Mouse (Mus musculus): ENCODE data around the gene Fgfr2.

The Fgfr2 gene

GRCm38 (mm10) chr7:132888052-132888451 lies 235.1 kb downstream of the Fgfr2 start:
- DNase-seq (ENCODE audit: low spot score), result no peak

GRCm38 (mm10) chr7:132887019-132887804 lies 235.9 kb downstream of the Fgfr2 start:
- no peak for DNase-seq (ENCODE audit: low spot score)

GRCm38 (mm10) chr7:132884031-132884430 lies 239.1 kb downstream of the Fgfr2 start:
- DNase-seq (ENCODE audit: low spot score), result peak; percentile 22

GRCm38 (mm10) chr7:132882343-132882742 lies 240.8 kb downstream of the Fgfr2 start:
- DNase-seq (ENCODE audit: low spot score), result no peak

GRCm38 (mm10) chr7:132880276-132880675 lies 242.9 kb downstream of the Fgfr2 start:
- DNase-seq (ENCODE audit: low spot score), result no peak

GRCm38 (mm10) chr7:132875391-132876086 lies 247.6 kb downstream of the Fgfr2 start:
- DNase-seq (ENCODE audit: low spot score), result no peak

- no peak for DNase-seq (ENCODE audit: low spot score)
Observed at GRCm38 (mm10) chr7:132873043-132873442, 250.1 kb downstream of the Fgfr2 start.

- no peak for DNase-seq (ENCODE audit: low spot score)
Observed at GRCm38 (mm10) chr7:132866316-132866715, 256.8 kb downstream of the Fgfr2 start.

GRCm38 (mm10) chr7:132859042-132859958 lies 263.9 kb downstream of the Fgfr2 start, which contains the start of gene Abraxas2:
Abraxas2 (plus strand) TSS chr7:132859225.
- peak; percentile 88 for DNase-seq (ENCODE audit: low spot score)

GRCm38 (mm10) chr7:132858043-132858608 lies 265.0 kb downstream of the Fgfr2 start:
- no peak for DNase-seq (ENCODE audit: low spot score)

GRCm38 (mm10) chr7:132856083-132856482 lies 267.1 kb downstream of the Fgfr2 start:
- DNase-seq (ENCODE audit: low spot score), result no peak

- DNase-seq (ENCODE audit: low spot score), result no peak
Observed at GRCm38 (mm10) chr7:132853946-132854345, 269.2 kb downstream of the Fgfr2 start.

- DNase-seq (ENCODE audit: low spot score), result no peak
Observed at GRCm38 (mm10) chr7:132853361-132853760, 269.8 kb downstream of the Fgfr2 start.

- peak; percentile 83 for DNase-seq (ENCODE audit: low spot score)
Observed at GRCm38 (mm10) chr7:132852173-132852844, 270.8 kb downstream of the Fgfr2 start, which contains the start of gene Eef1akmt2. Eef1akmt2 (minus strand) TSS chr7:132852673.

GRCm38 (mm10) chr7:132843152-132843551 lies 280.0 kb downstream of the Fgfr2 start:
- no peak for DNase-seq (ENCODE audit: low spot score)

- no peak for DNase-seq (ENCODE audit: low spot score)
Observed at GRCm38 (mm10) chr7:132842455-132842854, 280.7 kb downstream of the Fgfr2 start.

- DNase-seq (ENCODE audit: low spot score), result no peak
Observed at GRCm38 (mm10) chr7:132841287-132841686, 281.9 kb downstream of the Fgfr2 start.

GRCm38 (mm10) chr7:132830955-132831354 lies 292.2 kb downstream of the Fgfr2 start:
- no peak for DNase-seq (ENCODE audit: low spot score)

- DNase-seq (ENCODE audit: low spot score), result no peak
Observed at GRCm38 (mm10) chr7:132824346-132825022, 298.7 kb downstream of the Fgfr2 start.

GRCm38 (mm10) chr7:132823832-132824231 lies 299.3 kb downstream of the Fgfr2 start:
- no peak for DNase-seq (ENCODE audit: low spot score)

GRCm38 (mm10) chr7:132820692-132821091 lies 302.5 kb downstream of the Fgfr2 start:
- DNase-seq (ENCODE audit: low spot score), result no peak

Measured in layer of hippocampus, adult 11-12 months (tissue).